Mouse (Mus musculus) embryo, embryonic 10 days (tissue): ENCODE measurements around the gene Psma7.

ENCODE experiments used
- DNase-seq: peaks from one replicate; pipeline ENCODE4 v3.0.0-alpha.2; 2015; ENCODE audit warnings: low spot score

Psma7 gene

DNA sequence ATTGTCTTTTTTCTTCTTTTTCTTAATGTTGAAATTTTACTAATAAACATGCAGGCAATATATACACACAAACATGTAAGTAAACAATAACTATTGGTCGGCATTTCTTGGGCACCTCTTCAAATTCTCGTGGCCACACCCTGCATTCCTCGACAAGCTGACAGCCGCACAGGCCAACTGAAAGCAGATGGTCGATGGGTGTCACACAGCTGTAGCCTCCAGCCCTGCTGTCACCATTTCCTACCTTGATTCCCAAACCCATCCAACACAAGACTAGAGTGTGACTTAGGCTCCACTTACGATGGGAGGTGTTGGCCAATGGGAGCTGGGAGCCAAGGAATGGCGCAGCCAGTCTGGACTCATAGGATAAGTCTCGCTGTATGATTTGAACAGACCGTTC, 40.6 kb downstream of the Psma7 start:
- no peak for DNase-seq

- DNase-seq = no peak
Observed at GRCm38 (mm10) chr2:179998431-179998830, 43.8 kb downstream of the Psma7 start.

DNA sequence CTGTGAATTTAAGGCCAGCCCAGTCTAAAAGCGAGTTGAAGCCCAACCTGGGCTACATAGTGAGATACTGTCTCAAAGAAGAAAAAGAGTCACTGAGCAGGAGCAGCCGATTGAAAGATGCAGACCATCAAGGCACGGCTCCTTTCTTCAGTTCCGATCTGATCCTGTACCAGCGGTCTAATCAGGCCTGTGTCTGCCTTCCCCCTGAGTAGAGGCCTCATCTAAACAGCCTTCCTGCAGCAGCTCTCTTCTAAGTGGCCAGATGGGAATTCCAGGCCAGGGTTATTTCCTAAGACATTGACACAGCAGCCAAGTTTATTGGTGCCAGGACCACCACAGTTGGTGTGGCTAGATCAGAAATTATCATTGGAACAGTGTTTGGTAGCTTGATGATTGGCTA, 49.2 kb downstream of the Psma7 start:
- DNase-seq = no peak

GRCm38 (mm10) chr2:179989098-179989497, 53.1 kb downstream of the Psma7 start:
- DNase-seq = no peak

DNA sequence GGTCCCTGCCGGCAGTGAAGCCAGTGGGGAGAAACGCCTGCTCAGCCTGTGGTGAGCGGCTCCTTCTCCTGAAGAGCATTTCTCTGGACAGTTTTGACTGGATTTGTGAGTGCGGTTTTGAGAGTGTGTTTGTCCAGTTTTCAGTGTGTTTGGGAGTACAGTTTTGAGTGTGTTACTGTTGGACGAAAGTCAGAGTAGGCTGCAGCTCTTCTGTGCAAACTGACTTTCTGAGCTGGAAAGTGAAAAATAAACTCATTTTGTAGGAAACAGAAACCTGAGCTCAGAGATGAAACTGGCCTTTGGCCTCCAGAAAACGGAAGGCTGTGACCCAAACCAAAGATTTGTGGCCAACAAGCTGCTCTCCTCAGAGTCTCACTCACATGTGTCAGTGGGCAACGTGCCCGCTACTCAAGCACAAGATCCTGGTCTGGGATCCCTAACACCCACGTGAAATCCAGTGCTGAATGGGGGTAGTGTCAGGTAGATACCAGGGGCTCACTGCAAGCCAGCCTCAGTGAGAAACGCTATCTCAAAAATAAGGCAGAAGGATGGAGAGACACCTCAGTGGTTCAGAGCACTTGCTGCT, 55.7 kb downstream of the Psma7 start:
- no peak for DNase-seq
